Mouse (Mus musculus) Patski (cell line): Measurements from ENCODE around the gene Cldn34b2. TPM values are rescaled to one million over a fixed set of nuclear protein-coding genes. Genes with fewer than 3 reads are reported as not detected.
A peak's percentile ranks its signal among the peaks of the same experiment; 100 is the strongest.
"Not testable (repeated sequence)": the region's sequence is repeated elsewhere in the genome, so short reads cannot be mapped to it uniquely, and the experiment has no call there.

Source experiments
- ATAC-seq: fragments of 100-300 bp; one replicate; pipeline ENCODE4 v1.8.0; 2021
- CTCF ChIA-PET: fragments of 350-600 bp; sonication (Branson Sonifier 250); formaldehyde crosslinking; loops from one replicate; lab custom pipeline; 2022; ENCODE audit warnings: inconsistent platforms; lab: Charles Lee
- POLR2A ChIA-PET: fragments of 350-600 bp; sonication (Branson Sonifier 250); formaldehyde crosslinking; loops from one replicate; lab custom pipeline; 2022; ENCODE audit warnings: antibody characterized with exemption, inconsistent platforms; lab: Charles Lee
- DNase-seq: peaks from one replicate; pipeline ENCODE4 v3.0.0-alpha.2; 2011; ENCODE audit warnings: low read depth, low spot score
- H3K27me3 ChIP-seq: fragments of 371-371 bp; one replicate; pipeline ENCODE4 v1.5.1; 2021
- CTCF ChIP-seq: fragments of 100-300 bp; IDR thresholded peaks from one replicate; pipeline ENCODE4 v1.5.1; 2021
- in situ Hi-C: fragments of 300-500 bp; cut with MboI; formaldehyde crosslinking; loops from 3 replicates; pipeline ENCODE4 v1.11.1; 2018; ENCODE audit warnings: low pct_unique_long_range_greater_than_20kb, mixed read lengths
- polyA plus RNA-seq: library from polyadenylated mRNA; unstranded; gene quantifications from one replicate; pipeline ENCODE4 v1.2.3, GENCODE M21; 2021

Cldn34b2 gene
- not detected for polyA plus RNA-seq

DNA sequence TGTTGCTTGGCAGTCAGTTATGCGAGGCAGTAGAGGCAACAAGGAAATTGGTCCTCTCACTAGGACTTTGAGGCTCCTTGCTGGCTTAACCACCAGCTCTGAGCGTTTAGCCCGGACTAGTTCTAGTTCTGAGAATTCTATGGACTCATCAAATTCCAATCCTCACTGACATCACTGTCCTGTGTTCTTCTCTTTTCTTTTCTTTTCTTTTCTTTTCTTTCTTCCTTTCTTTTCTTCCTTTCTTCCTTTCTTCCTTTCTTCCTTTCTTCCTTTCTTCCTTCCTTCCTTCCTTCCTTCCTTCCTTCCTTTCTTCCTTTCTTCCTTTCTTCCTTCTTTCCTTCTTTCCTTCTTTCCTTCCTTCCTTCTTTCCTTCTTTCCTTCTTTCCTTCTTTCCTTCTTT is at the start of gene Cldn34b2:
Gene Cldn34b2 (minus strand): TSS at position 101 of the 400 bp plus-strand sequence.
- not testable (repeated sequence) for ATAC-seq

DNA sequence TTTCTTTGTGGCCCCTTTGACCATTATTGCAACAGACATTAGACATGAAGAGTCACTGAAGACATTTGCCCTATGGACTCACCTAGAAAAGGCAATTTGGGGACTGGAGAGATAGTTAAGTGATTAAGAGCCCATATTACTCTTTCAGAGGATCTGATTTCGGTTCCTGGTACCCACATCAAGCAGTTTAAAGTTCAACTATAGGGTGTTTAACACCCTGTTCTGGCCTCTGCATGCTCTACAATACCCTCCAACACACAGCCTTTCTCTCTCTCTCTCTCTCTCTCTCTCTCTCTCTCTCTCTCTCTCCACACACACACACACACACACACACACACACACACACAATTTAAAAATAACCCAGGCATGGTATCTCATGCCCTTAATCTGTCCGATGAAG is 49.4 kb upstream of the Cldn34b2 start:
- no peak for TF ChIP-seq CTCF
- POLR2A ChIA-PET = no interaction called here
- in situ Hi-C loops = no loop called here
- CTCF ChIA-PET = no interaction called here
- no peak for ATAC-seq
- no peaks in the 10 kb centered on the region for H3K27me3 ChIP-seq
- no peak for DNase-seq

More for the DNA sequence above, at the start of gene Cldn34b2:
- H3K27me3 ChIP-seq, in situ Hi-C loops, CTCF ChIA-PET, POLR2A ChIA-PET, DNase-seq: not testable (repeated sequence)

DNA sequence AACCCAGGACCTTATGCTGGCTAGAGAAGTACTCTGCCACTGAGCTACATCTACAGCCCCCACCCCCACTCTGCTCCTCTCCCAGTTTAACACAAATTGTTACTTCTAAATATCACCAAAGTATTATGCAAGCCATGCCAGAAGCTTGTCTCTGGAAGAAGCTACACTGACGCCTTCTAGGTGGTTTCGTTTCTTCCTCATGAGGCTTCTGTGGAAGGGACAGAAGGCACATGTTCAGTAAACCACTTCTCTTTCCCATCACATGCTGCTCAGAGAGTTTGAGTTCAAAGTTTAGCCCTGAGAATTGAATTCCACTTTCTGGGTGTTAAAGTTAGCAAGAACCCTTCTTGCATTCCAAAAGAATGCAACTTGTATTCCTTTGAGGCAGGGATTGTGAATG is 49.0 kb upstream of the Cldn34b2 start:
- in situ Hi-C loops = no loop called here
- no peak for TF ChIP-seq CTCF
- DNase-seq (no peak), ATAC-seq (no peak)
- POLR2A ChIA-PET = no interaction called here
- H3K27me3 ChIP-seq = no peaks in the 10 kb centered on the region
- CTCF ChIA-PET = no interaction called here

DNA sequence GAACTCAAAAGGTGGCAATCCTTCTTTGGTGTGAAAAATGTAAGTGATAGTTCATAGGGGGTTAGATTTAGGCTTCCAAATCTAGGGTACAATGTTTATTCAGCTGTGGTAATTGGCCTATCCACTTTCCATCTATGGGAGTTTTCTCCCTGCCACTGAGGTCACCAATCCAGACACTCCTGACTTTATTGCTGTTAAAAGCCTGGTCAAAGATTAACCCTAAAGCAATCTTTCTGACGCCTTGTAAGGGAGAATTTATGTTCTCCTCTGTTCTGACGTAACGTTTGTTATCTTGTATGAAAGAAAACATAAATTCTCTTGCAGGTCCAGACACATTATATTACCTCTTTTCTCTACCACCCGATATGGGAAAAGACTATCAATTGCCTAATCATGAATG is 47.4 kb upstream of the Cldn34b2 start:
- ChIA-PET CTCF (no interaction called here), POLR2A (no interaction called here)
- no peak for ATAC-seq
- DNase-seq = no peak
- no peaks in the 10 kb centered on the region for H3K27me3 ChIP-seq
- in situ Hi-C loops = no loop called here
- TF ChIP-seq CTCF = no peak

DNA sequence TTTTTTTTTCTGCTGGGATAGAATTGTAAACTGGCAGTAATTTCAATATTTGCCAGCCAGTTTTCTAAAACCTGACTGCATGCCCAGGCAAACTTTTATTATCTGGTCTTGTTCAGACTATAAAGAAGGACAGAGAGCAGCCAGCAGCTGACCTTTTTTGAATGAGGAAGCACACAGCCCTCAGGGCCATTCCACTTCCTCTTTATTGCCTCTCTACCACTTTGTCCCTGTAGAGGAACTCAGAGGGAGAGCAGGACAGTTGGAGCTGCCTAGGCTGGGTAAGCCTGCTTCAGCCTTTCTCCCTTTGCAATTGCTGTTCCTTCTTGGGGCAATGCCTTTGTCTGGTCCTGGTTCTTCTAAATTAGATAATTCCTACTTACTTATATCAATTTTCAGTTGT is 44.1 kb upstream of the Cldn34b2 start:
- no peak for DNase-seq
- no peak for TF ChIP-seq CTCF
- no peak for ATAC-seq
- CTCF ChIA-PET = no interaction called here
- POLR2A ChIA-PET = no interaction called here
- in situ Hi-C loops = no loop called here
- H3K27me3 ChIP-seq = no peaks in the 10 kb centered on the region

DNA sequence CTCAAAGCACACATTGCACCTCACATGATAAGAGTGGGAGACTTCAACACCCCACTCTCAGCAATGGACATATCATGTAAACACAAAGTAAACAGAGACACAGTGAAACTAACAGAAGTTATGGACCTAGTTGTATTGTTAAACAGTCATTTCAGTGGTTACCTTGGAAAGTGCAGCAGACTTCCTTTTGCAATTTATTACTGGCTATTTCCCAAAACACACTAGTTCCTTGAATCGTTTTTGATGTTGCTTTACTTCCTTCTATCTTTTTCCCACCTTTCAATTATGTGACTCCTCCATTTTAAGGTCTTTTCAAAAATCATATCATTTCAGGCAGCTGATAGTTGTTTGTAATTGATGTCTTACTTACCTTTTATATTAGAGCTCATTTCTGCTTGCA is 43.5 kb upstream of the Cldn34b2 start:
- CTCF ChIA-PET = no interaction called here
- no peak for DNase-seq
- H3K27me3 ChIP-seq = no peaks in the 10 kb centered on the region
- no peak for TF ChIP-seq CTCF
- in situ Hi-C loops = no loop called here
- POLR2A ChIA-PET = no interaction called here
- no peak for ATAC-seq

DNA sequence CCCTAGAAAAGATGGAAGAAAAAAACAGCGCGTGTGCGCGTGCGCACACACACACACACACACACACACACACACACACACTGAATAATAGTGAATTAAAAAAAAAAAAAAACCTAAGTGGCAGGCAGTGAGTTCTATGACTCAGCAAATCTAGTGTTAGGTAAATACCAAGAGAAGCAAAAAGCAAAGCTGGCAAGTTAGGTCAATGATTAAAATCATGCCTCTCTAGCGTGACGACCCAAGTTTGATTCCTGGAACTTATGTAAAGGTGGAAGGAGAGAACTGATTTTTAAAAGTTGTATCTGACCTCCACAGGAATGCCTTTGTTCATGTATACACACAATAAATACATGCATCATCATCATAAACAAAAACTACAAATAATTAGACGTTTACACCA is 41.7 kb upstream of the Cldn34b2 start:
- no peak for TF ChIP-seq CTCF
- H3K27me3 ChIP-seq = peaks cover 7% of the 10 kb centered on the region
- CTCF ChIA-PET = no interaction called here
- in situ Hi-C loops = no loop called here
- ATAC-seq = no peak
- DNase-seq = no peak
- POLR2A ChIA-PET = no interaction called here

DNA sequence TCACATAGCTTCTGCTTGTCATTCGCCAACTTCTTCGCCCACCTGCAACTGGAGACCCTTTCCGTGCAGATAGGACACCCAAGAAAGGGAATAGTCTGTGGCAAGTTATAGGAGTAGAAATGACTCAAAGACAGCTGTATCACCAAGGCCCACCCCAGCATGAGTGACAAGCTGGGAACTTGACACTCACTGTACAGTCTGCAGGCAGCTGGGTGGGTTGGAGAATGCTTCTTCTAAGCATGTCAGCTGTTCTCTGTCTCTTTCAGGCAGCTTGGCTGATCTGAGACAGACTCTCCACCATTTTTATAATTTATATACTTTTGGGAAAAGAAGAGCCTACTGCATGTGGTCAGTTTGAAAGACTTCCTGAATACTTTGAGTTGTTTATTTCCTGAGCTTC is 39.5 kb upstream of the Cldn34b2 start:
- DNase-seq (no peak), ATAC-seq (no peak)
- CTCF ChIA-PET = no interaction called here
- in situ Hi-C loops = no loop called here
- no peak for TF ChIP-seq CTCF
- POLR2A ChIA-PET = interaction anchor here (0.6 kb wide), 1 partner anchor 42 kb away, joined by 4 read pairs; no protein-coding TSS in a partner anchor
- H3K27me3 ChIP-seq = peaks cover 14% of the 10 kb centered on the region

DNA sequence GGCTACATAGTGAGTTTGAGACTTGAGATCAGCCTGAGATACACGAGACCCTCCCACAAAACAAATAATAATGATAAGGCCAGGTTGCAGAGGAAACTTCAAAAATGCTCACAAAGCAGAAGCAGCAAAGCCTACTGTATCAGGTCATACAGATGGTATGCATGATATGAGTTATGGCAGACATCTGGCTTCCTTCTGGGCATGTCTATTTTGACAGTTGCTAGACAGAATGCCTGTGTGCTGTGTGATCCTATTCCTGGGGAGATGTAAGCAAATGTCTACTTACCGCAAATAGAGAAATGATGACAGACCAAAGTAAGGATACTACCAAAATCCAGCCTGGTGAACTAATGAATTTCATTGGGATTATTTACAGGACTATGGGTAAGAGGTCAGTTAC is 38.1 kb upstream of the Cldn34b2 start:
- ChIA-PET CTCF (no interaction called here), POLR2A (no interaction called here)
- TF ChIP-seq CTCF = no peak
- no peak for ATAC-seq
- in situ Hi-C loops = no loop called here
- peaks cover 14% of the 10 kb centered on the region for H3K27me3 ChIP-seq
- DNase-seq = no peak

DNA sequence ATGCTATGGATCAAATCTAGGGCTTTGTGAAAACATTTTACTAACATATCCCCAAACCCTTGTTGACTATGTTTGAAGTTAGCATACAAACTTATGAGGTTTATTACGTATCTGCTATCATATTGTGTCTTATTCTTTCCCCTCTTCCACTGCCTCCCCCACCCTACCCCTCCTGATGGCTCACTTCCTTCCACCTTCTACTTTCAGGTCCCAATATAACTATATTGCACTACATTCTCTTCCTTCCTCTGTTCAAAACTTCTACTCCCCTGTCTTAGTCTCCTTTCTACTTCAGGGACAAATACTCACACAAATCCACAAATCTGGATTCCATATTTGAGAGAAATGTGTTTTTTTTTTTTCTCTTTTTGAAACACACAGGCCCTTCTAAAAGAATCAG is 35.3 kb upstream of the Cldn34b2 start:
- ChIA-PET CTCF (no interaction called here), POLR2A (no interaction called here)
- no peak for DNase-seq
- H3K27me3 ChIP-seq = peaks cover 14% of the 10 kb centered on the region
- TF ChIP-seq CTCF = no peak
- in situ Hi-C loops = no loop called here
- no peak for ATAC-seq

DNA sequence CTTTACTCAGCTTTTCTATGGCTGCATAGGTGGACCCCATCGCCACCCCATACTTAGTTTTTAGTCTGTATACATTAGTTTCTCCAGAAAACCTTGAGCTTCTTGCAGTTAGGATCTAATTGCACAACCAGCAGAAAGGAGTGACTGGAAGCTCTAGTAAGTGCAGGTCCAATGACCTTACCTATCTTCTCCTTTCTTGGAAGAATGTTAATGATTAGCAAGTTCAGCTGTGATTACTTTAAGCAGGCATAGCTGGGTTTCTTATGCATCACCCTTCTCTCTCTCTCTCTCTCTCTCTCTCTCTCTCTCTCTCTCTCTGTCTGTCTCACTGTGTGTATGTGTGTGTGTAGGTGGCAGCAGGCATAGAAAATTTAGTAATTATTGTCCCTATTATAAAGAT is 23.7 kb upstream of the Cldn34b2 start:
- peaks cover 9% of the 10 kb centered on the region for H3K27me3 ChIP-seq
- no peak for ATAC-seq
- CTCF ChIA-PET = interaction anchor here (1.6 kb wide), 1 partner anchor 55 kb away, joined by 4 read pairs; no protein-coding TSS in a partner anchor
- no peak for DNase-seq
- in situ Hi-C loops = no loop called here
- TF ChIP-seq CTCF = no peak
- POLR2A ChIA-PET = no interaction called here

DNA sequence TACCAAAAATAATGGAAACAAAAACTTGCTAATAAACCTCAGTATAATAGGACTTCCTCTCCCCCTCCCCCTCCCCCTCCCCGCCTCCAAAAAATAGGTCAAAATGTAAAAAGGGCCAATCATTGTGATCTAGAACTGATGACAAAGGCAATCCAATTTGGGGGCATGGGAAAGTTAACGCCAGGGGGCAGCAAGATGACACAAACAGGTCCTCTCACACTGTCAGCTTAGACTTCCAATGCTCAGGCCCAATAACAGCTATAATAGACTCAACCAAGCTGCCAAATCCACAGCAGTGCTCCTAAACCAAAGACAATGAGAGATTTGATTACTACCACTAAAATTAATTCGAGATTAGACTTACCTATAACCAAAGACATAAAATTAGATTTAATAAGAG is 16.5 kb upstream of the Cldn34b2 start:
- ChIA-PET POLR2A (no interaction called here), CTCF (interaction anchor here (0.7 to 1.6 kb wide), 4 partner anchors 117 to 230 kb away, joined by 3 to 8 read pairs (median 4); partner anchors contain the start of gene Acot9)
- in situ Hi-C loops = loop anchor here (5.0 to 10.0 kb wide), 3 partner anchors 73 to 170 kb away; partner anchors contain the start of gene Sat1
- peaks cover 6% of the 10 kb centered on the region for H3K27me3 ChIP-seq
- peak; percentile 63 for TF ChIP-seq CTCF
- DNase-seq (no peak), ATAC-seq (no peak)
